Mouse (Mus musculus) left cerebral cortex, adult 9 months (tissue): ENCODE data around the gene Fbp1.
"Not testable (repeated sequence)": the region's sequence is repeated elsewhere in the genome, so short reads cannot be mapped to it uniquely, and the experiment has no call there.

ENCODE experiments used
- DNase-seq, 2 experiments: peaks; one replicate each; pipeline ENCODE4 v3.0.0; 2022; ENCODE audit warnings: low spot score in 2 of 2

Fbp1 gene

DNA sequence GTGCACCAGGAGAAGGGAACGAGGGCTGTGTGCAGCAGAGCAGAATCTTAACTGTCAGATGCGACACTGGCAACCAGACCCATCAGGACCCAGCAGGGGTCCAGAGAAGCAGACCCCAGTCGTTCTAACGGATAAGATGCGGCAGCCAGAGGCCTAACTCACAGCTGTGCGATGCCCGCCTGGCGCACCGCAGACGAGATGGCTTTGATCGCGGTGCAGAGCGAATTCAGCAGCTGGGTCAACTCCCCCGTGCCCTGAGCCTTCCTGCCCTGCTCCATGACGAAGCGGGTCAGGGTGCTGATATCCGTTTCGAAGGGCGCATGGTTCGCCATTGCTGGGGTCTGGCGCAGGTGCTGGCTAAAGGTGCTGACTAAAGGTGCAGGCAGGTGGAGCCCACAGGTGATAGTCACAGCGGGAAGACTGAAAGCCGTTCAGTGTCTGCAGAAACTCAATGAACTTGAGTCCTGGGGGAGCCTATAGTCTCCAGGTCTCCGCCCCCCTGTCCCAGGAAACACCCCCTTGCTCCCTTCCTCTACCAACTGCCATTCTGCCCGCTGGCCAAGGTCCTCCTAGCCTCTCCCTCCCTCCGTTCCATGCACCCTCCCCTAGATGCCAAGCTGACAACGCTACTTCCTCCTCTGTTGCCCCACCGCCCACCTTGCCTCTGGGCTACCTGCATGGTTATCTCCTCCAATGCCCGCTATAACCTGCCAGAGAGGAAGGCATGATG is at the start of gene Fbp1:
Gene Fbp1 (minus strand): TSS at position 571 of the 730 bp plus-strand sequence.
- no peak for DNase-seq

- DNase-seq = no peak
These were observed 44.4 kb upstream of the Fbp1 start for GRCm38 (mm10) chr13:62932452-62932851.

DNA sequence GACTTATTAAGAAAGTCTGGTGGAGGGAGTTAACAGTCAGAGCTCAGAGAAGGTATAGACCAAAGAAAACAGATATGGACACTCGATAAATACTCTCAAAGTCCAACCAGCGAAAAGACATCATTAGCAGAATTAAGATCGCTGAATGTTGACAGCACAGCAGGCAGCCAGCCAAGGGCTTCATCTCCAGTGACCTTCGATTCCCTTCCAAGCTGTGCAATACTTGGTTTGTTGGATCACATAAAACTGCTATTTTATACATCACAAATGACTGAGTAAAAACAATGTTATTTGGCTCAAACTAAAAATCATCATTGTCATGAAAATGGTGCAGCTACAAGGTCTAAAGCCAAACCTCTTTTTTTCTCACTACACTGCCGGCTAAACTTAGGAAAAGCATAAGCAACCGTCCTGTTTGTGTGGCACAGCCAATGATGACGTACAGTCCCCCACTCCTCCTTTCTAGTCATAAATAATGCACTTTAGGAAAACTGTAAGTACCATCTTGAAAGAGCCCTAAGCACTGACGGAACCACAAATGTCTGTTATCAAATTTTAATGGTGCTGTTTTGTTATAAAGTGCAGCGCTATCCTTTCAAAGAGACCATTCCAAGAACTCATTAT is 41.8 kb upstream of the Fbp1 start:
- no peak for DNase-seq

DNA sequence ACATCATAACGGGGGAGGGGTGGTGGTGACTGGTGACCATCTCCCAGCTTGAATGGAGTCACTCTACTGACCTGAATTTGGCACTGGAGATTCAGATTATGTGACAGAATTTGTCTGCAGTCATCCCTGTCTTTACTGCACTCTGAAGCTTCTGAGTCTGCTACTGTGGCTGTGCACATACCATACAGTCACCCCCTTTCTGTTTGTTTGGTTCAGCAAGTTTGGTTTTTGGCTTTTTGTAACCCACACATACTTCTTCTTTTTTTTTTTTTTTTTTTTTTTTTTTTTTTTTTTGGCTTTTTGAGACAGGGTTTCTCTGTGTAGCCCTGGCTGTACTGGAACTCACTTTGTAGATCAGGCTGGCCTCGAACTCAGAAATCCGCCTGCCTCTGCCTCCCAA is 41.1 kb upstream of the Fbp1 start:
- not testable (repeated sequence) for DNase-seq

- DNase-seq = no peak
These were observed 39.4 kb upstream of the Fbp1 start for GRCm38 (mm10) chr13:62927470-62927869.

- DNase-seq = peak in 1 of 2 experiments; percentile 53
These were observed 38.4 kb upstream of the Fbp1 start for GRCm38 (mm10) chr13:62926479-62926878.

GRCm38 (mm10) chr13:62923182-62923581 is 35.1 kb upstream of the Fbp1 start:
- no peak for DNase-seq

DNA sequence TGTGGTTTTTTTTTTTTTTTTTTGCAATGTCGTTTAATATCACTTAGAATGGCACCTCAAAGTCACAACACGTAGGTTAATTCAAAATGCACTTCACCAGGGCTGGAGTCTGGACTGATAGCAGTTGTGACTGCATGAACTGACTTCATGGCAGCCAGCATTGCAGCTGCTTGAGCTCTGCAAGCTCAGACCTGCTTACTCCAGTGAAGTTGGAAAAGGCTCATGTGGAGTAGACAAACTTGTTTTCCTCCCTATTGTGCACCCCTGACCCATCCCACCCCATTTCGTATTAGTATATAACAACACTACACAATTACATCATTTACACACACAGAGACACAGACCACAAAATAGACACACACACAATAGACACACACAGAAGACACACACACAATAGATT is 34.6 kb upstream of the Fbp1 start:
- DNase-seq = no peak

DNA sequence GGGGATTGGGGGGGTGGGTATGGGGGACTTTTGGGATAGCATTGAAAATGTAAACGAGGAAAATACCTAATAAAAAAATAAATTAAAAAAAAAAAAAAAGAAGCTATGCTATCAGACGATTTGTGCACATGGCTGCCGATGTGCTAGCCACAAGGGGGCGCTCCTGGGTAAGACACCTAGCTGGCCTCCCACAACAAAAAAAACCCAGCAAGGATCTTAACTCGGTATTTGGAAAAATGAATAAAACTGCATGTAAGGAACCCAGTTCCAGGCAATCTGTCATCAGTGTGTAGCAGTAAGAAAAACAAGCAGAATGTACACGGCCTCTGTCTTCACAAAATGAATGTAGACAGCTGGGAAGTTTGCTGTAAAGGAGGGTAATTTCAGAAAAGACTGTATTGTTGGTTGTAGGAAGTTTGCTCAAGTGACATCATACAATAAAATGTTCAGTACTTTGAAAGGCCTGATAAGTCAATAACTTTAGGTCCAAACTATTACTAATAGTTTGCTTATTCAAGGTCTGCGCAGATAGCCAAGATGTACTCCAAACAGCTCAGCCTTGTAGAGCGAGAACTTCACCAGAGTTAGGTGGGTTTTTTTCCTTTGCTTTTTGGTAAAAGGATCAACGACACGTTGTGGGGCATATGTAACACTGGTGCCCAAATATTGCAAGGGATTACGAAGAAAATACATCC is 31.7 kb upstream of the Fbp1 start:
- peak in 1 of 2 experiments; percentile 80 for DNase-seq

- DNase-seq = no peak
These were observed 29.5 kb upstream of the Fbp1 start for GRCm38 (mm10) chr13:62917416-62918110.

GRCm38 (mm10) chr13:62916675-62917074 is 28.6 kb upstream of the Fbp1 start:
- DNase-seq = no peak

GRCm38 (mm10) chr13:62911575-62911974 is 23.5 kb upstream of the Fbp1 start:
- DNase-seq = no peak

- DNase-seq = no peak
These were observed 22.1 kb upstream of the Fbp1 start for GRCm38 (mm10) chr13:62910206-62910605.

- peak; percentile 48 to 57 for DNase-seq
These were observed 21.7 kb upstream of the Fbp1 start for GRCm38 (mm10) chr13:62909776-62910175.

DNA sequence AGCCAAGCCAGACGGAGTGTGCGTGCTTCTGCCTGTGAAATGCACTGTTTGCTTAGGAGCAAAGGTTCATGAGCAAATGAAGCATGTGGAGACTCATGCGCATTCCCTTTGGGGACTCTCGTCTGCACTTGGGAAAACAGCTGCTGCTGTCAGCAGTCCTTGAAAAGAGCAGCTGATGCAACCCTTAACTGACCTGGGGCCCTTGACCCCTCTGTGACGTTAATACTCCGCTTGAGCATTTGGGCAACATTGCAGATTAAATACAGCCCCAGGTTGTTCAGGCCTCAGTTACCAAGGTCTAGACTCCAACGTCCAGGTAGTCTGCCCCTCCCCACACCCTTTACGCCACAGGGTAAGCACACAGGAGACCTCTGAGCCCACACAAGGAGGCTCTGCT is 20.1 kb upstream of the Fbp1 start:
- no peak for DNase-seq

DNA sequence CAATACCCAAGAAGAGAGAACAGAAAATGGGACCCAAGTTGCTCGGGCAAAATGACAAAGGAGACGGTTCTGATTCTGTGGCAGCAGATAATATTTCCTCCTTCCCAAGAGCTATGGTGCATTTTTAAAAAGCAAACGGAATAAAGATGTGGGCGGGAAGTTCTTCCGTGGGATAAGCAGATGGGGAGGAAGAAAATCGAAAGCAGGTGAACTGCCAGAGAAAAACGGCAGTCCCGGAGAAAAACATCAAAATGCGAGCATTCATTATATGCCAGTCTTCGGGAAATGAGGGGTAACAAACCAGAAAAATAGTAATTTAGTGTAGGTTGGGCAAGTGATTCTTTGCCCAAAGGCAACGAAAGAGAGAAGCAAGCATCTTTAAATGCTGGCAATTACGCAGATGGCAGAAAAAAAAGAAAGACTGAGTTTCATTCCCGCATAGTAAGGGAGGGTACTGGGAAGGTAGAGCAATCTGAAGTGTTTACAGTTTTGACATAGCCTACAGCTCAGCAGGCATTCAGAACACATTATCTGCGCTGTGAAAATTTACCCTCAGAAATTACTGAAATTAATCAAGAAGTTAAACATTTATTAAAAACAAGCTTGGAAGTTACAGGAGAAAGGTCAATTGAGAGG is 19.6 kb upstream of the Fbp1 start:
- DNase-seq = peak in 1 of 2 experiments; percentile 39

- no peak for DNase-seq
These were observed 13.1 kb upstream of the Fbp1 start for GRCm38 (mm10) chr13:62901139-62901538.

- no peak for DNase-seq
These were observed 10.0 kb upstream of the Fbp1 start for GRCm38 (mm10) chr13:62897927-62898646.

- DNase-seq = no peak
These were observed 5.2 kb upstream of the Fbp1 start for GRCm38 (mm10) chr13:62893044-62893842.

DNA sequence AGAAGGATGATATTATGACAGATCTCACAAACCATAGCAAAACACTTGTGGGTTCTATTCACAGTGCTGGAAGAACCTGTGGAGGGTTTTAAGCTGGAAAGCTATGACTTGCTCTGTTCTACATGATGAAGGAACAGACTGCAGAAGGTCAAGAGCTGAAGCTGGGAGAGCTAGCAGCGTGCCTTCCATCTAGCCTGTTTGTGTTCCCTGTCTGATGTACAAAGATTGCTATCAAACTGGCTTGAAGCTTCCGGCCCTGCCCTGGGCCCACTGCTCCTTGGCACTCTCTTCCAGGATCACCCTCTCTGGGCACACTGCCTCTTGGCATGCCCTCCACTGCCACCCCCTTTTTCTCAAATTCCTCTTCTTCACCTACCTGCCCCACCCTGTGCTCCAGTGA is 1.2 kb upstream of the Fbp1 start:
- DNase-seq = no peak
